Mouse (Mus musculus): Measurements from ENCODE around the gene Ralgps1. TPM values are rescaled to one million over a fixed set of nuclear protein-coding genes. Genes with fewer than 3 reads are reported as not detected.

The Ralgps1 gene
- polyA plus RNA-seq, 1 experiment from 2014 or later = 13.7 TPM

GRCm38 (mm10) chr2:33397036-33397435, 25.8 kb upstream of the Ralgps1 start:
- CTCF ChIA-PET = no interaction called here
- DNase-seq (ENCODE audit: low read depth, low spot score) (no peak), ATAC-seq (no peak)
- POLR2A ChIA-PET = no interaction called here
- H3K27me3 ChIP-seq = no peaks in the 10 kb centered on the region
- in situ Hi-C loops (cut with MboI; ENCODE audit: low pct_unique_long_range_greater_than_20kb) = loop anchor here (25.0 kb wide), 1 partner anchor 410 kb away; the partner anchor contains the start of gene Slc2a8
- TF ChIP-seq CTCF (IDR thresholded peaks at IDR 0.05) = no peak

GRCm38 (mm10) chr2:33395053-33395452, 23.8 kb upstream of the Ralgps1 start:
- ChIA-PET POLR2A (no interaction called here), CTCF (no interaction called here)
- no peak for TF ChIP-seq CTCF (IDR thresholded peaks at IDR 0.05)
- no peaks in the 10 kb centered on the region for H3K27me3 ChIP-seq
- no peak for ATAC-seq
- in situ Hi-C loops (cut with MboI; ENCODE audit: low pct_unique_long_range_greater_than_20kb) = loop anchor here (25.0 kb wide), 1 partner anchor 408 kb away; the partner anchor contains the start of gene Slc2a8
- DNase-seq (ENCODE audit: low read depth, low spot score) = no peak

- no peak for TF ChIP-seq CTCF (IDR thresholded peaks at IDR 0.05)
- no peak for ATAC-seq
- POLR2A ChIA-PET = no interaction called here
- CTCF ChIA-PET = no interaction called here
- H3K27me3 ChIP-seq = no peaks in the 10 kb centered on the region
- in situ Hi-C loops (cut with MboI; ENCODE audit: low pct_unique_long_range_greater_than_20kb) = loop anchor here (25.0 kb wide), 1 partner anchor 407 kb away; the partner anchor contains the start of gene Slc2a8
- no peak for DNase-seq (ENCODE audit: low read depth, low spot score)
These were observed 22.8 kb upstream of the Ralgps1 start for GRCm38 (mm10) chr2:33393951-33394635.

DNA sequence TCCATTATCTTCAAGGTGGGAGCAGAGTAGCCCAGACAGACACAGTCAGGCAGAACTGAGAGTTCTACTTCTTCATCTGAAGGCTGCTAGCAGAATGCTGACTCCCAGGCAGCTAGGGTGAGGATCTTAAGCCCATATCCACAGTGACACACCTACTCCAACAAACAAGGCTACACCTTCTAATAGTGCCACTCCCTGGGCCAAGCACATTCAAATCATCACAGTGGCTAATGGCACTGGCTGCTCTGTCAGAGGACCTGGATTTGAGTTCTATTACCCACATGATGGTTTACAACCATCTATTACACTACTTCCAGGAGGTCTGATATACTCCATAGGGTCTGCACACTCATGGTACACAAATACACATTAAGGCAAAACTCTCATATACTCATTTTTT, 21.7 kb upstream of the Ralgps1 start:
- H3K27me3 ChIP-seq = no peaks in the 10 kb centered on the region
- ChIA-PET POLR2A (interaction anchor here (0.7 kb wide), 1 partner anchor 76 kb away, joined by 3 read pairs; no protein-coding TSS in a partner anchor), CTCF (no interaction called here)
- DNase-seq (ENCODE audit: low read depth, low spot score) (no peak), ATAC-seq (no peak)
- in situ Hi-C loops (cut with MboI; ENCODE audit: low pct_unique_long_range_greater_than_20kb) = loop anchor here (25.0 kb wide), 1 partner anchor 406 kb away; the partner anchor contains the start of gene Slc2a8
- no peak for TF ChIP-seq CTCF (IDR thresholded peaks at IDR 0.05)

- DNase-seq (ENCODE audit: low read depth, low spot score) = no peak
- ATAC-seq = no peak
- ChIA-PET CTCF (no interaction called here), POLR2A (interaction anchor here (2.0 kb wide), 1 partner anchor 11 kb away, joined by 9 read pairs; no protein-coding TSS in a partner anchor)
- H3K27me3 ChIP-seq = no peaks in the 10 kb centered on the region
- TF ChIP-seq CTCF (IDR thresholded peaks at IDR 0.05) = no peak
- in situ Hi-C loops (cut with MboI; ENCODE audit: low pct_unique_long_range_greater_than_20kb) = no loop called here
These were observed 542 bp upstream of the Ralgps1 start for GRCm38 (mm10) chr2:33371648-33372408.

- CTCF ChIA-PET = no interaction called here
- in situ Hi-C loops (cut with MboI; ENCODE audit: low pct_unique_long_range_greater_than_20kb) = no loop called here
- TF ChIP-seq CTCF (IDR thresholded peaks at IDR 0.05) = no peak
- DNase-seq (ENCODE audit: low read depth, low spot score) (no peak), ATAC-seq (peak; percentile 9)
- POLR2A ChIA-PET = interaction anchor here (1.0 to 2.0 kb wide), 3 partner anchors 10 to 21 kb away, joined by 3 to 9 read pairs (median 3); no protein-coding TSS in a partner anchor
- H3K27me3 ChIP-seq = no peaks in the 10 kb centered on the region
These were observed 960 bp downstream of the Ralgps1 start for GRCm38 (mm10) chr2:33370276-33370776.

DNA sequence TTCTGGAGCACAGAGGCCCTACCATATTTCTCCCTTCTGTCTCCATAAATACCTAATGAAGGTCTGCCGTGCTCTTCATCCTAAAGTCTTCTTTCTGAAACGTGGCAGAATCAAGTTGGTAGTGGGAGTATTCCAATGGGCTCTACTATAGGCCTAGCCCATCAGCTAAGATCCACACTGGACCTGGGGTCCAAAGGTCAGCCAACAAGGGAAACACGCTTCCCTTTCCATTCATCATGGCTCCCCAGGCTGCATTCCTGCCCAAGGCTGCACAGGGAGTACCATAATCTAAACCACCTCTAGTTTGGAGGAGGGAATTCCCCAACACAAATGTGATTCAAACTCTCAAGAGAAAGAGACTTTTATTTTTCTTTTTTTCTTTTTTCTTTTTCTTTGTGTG, 1.8 kb downstream of the Ralgps1 start:
- ChIA-PET CTCF (interaction anchor here (1.3 to 1.5 kb wide), 2 partner anchors 9 to 33 kb away, joined by 3 read pairs; no protein-coding TSS in a partner anchor), POLR2A (interaction anchor here (1.0 kb wide), 1 partner anchor 13 kb away, joined by 3 read pairs; no protein-coding TSS in a partner anchor)
- no peaks in the 10 kb centered on the region for H3K27me3 ChIP-seq
- no peak for DNase-seq (ENCODE audit: low read depth, low spot score)
- TF ChIP-seq CTCF (IDR thresholded peaks at IDR 0.05) = no peak
- in situ Hi-C loops (cut with MboI; ENCODE audit: low pct_unique_long_range_greater_than_20kb) = no loop called here
- no peak for ATAC-seq

GRCm38 (mm10) chr2:33368486-33368885, 2.8 kb downstream of the Ralgps1 start:
- in situ Hi-C loops (cut with MboI; ENCODE audit: low pct_unique_long_range_greater_than_20kb) = no loop called here

DNA sequence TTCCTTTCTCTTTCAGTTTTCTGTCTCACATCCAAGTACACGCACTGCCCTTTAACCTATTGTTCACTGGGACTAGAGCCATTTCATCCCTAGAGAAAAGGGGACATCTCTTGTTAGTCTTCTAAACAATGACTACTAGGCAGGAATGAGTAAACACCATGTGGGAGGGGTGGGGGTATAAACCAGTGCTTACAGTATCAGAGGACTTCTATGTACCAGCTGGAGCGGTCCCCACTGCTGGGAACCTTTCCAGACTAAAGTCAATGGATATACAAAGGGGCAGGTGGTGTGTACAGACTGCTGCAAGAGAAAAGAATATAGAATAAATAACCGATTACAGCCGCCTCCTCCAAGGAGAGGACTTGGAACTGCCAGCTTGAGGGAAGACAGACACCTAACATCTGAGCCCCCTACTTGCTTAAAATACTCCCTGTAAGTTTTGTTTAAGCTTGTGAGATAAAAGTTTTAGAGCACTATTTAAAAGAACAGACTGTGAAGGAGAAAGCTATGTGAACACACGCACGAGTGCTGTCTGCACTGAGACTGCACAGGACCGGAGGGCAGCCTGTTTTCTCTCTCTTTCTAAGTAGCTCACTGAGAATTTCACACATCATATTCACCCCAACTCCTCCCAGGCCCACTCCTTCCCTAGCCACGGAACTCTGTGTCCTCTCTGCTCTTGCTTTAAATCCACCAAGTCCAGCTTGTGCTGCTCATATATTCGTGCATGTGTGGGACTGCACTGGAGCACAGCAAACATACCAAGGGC, 5.4 kb downstream of the Ralgps1 start:
- ChIA-PET CTCF (no interaction called here), POLR2A (no interaction called here)
- in situ Hi-C loops (cut with MboI; ENCODE audit: low pct_unique_long_range_greater_than_20kb) = no loop called here
- ATAC-seq (no peak), DNase-seq (ENCODE audit: low read depth, low spot score) (no peak)
- no peaks in the 10 kb centered on the region for H3K27me3 ChIP-seq
- no peak for TF ChIP-seq CTCF (IDR thresholded peaks at IDR 0.05)

More at GRCm38 (mm10) chr2:33368486-33368885, 2.8 kb downstream of the Ralgps1 start:
- ChIA-PET POLR2A (no interaction called here), CTCF (interaction anchor here (0.9 to 1.5 kb wide), 3 partner anchors 8 to 34 kb away, joined by 3 read pairs; no protein-coding TSS in a partner anchor)
- H3K27me3 ChIP-seq = no peaks in the 10 kb centered on the region
- no peak for TF ChIP-seq CTCF (IDR thresholded peaks at IDR 0.05)
- ATAC-seq = no peak
- DNase-seq (ENCODE audit: low read depth, low spot score) = no peak

DNA sequence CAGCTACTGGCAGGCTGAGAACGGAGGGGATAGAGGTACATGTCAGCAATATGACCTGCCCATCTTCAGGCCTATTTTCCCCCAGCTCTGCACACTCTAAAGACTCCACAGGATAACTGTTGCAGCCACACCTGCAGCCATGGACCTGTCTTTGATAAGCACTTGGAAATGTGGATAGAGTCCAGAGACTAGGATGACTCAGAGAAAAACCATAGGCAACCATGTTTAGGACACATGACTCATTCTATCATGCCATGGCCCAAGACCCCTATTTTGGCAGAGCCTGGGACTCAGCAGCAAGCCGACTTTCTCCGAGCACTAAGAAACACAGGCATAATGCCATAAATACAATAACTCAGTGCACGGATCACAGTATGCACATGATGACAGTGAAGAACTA, 6.6 kb downstream of the Ralgps1 start:
- CTCF ChIA-PET = interaction anchor here (1.1 to 1.5 kb wide), 3 partner anchors 11 to 205 kb away, joined by 3 to 4 read pairs (median 3); no protein-coding TSS in a partner anchor
- TF ChIP-seq CTCF (IDR thresholded peaks at IDR 0.05) = no peak
- POLR2A ChIA-PET = no interaction called here
- H3K27me3 ChIP-seq = no peaks in the 10 kb centered on the region
- in situ Hi-C loops (cut with MboI; ENCODE audit: low pct_unique_long_range_greater_than_20kb) = no loop called here
- ATAC-seq (no peak), DNase-seq (ENCODE audit: low read depth, low spot score) (no peak)
